Mouse (Mus musculus) layer of hippocampus, postnatal 25 days (tissue): ENCODE data around the gene Tmem255a. TPM values are rescaled to one million over a fixed set of nuclear protein-coding genes. Genes with fewer than 3 reads are reported as not detected.

Experiments used
- DNase-seq, 2 experiments: peaks; one replicate each; pipeline ENCODE4 v3.0.0; 2022; ENCODE audit warnings: mixed read lengths in 2 of 2, low spot score in 1 of 2; ENCODE audit errors: extremely low spot score in 1 of 2
- total RNA-seq, 2 experiments: library from RNA; stranded (reverse); gene quantifications; 2 replicates each; pipeline ENCODE4 v1.2.3; 2021

Gene Tmem255a
- 10 to 100 TPM; 14.8 to 23.4 TPM for total RNA-seq

GRCm38 (mm10) chrX:38251851-38252571 is at the start of gene Tmem255a:
TSS of gene Tmem255a (minus strand) at chrX:38252439.
- peak; percentile 10 to 17 for DNase-seq

- DNase-seq: no peak
These were observed 7.4 kb upstream of the Tmem255a start for GRCm38 (mm10) chrX:38259610-38260009.

- DNase-seq: no peak
These were observed 1.8 kb downstream of the Tmem255a start for GRCm38 (mm10) chrX:38250352-38250950.

- peak; percentile 21 to 61 for DNase-seq
These were observed 2.4 kb downstream of the Tmem255a start for GRCm38 (mm10) chrX:38249640-38250351.

GRCm38 (mm10) chrX:38247601-38248000 is 4.6 kb downstream of the Tmem255a start:
- no peak for DNase-seq

GRCm38 (mm10) chrX:38247108-38247507 is 5.1 kb downstream of the Tmem255a start:
- DNase-seq: no peak

- DNase-seq: peak in 1 of 2 experiments; percentile 52
These were observed 14.5 kb downstream of the Tmem255a start for GRCm38 (mm10) chrX:38237731-38238130.

- no peak for DNase-seq
These were observed 22.4 kb downstream of the Tmem255a start for GRCm38 (mm10) chrX:38229888-38230287.

- no peak for DNase-seq
These were observed 29.5 kb downstream of the Tmem255a start for GRCm38 (mm10) chrX:38222757-38223156.

GRCm38 (mm10) chrX:38217676-38217991 is 34.6 kb downstream of the Tmem255a start:
- no peak for DNase-seq

GRCm38 (mm10) chrX:38216986-38217675 is 35.1 kb downstream of the Tmem255a start:
- no peak for DNase-seq

GRCm38 (mm10) chrX:38207392-38207791 is 44.8 kb downstream of the Tmem255a start:
- no peak for DNase-seq

GRCm38 (mm10) chrX:38201816-38202215 is 50.4 kb downstream of the Tmem255a start:
- peak in 1 of 2 experiments; percentile 4 for DNase-seq

GRCm38 (mm10) chrX:38190458-38190764 is 61.8 kb downstream of the Tmem255a start:
- no peak for DNase-seq

- DNase-seq: peak; percentile 76 to 87
These were observed 62.4 kb downstream of the Tmem255a start, which contains the start of gene Zbtb33 for GRCm38 (mm10) chrX:38189552-38190457. TSS of gene Zbtb33 (plus strand) at chrX:38189793.

- DNase-seq: no peak
These were observed 66.7 kb downstream of the Tmem255a start for GRCm38 (mm10) chrX:38185520-38185919.

GRCm38 (mm10) chrX:38181608-38182258 is 70.5 kb downstream of the Tmem255a start:
- DNase-seq: peak in 1 of 2 experiments; percentile 50

GRCm38 (mm10) chrX:38180656-38181607 is 71.3 kb downstream of the Tmem255a start:
- no peak for DNase-seq
